Mouse (Mus musculus) lung, postnatal 36 days (tissue): ENCODE results near the gene Cped1.

ENCODE experiments used
- DNase-seq: peaks from one replicate; pipeline ENCODE4 v3.0.0; 2022; ENCODE audit warnings: mixed read lengths

Cped1 gene

DNA sequence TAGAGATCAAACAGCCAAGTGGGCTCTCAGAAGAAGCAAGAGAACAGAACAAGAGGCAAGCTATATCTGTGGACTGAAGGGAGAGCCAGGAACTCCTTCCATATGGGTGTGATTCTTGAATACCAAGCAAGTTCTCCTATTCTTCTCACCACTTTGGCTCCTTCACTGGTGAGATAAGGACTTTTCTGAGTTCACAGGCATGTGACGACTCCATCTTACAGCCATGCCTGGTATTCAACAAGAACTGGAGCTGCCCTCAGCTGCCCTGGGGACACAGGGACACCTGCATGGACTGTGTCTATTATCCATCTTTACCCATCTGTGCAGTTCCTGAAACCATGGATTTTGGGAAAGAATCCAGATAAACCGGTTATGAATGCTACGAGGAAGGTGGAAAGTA is 15.2 kb downstream of the Cped1 start:
- DNase-seq, result peak; percentile 50

DNA sequence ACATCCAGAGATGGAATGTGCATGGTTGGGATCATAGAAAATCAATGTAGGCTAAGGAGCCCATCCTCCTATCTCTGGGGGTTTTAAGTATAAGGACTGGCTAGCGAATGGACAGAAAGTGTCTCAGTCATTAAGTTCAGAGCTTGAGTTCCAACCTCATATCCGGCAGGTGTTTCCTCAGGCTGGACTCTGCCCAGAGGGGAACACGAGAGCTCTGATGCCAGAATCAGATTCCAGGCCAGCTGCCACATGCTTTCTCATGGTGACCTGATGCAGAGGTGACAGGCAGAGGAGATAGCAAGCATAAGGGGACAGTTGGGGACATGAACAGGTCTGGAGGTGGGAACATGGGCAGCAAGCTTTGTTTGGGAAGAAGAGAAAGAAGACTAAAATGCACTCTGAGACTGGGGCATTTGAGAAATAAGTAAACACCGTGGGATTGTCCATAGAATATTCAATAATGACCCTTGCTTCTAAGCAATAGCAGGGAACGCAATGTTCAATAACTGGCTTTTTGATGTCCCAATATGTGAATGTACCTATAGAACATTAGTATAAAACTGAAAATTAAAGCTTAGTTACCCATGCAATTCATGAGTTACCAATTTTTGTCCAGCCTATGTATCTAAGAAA is 15.7 kb downstream of the Cped1 start:
- peak; percentile 35 for DNase-seq

DNA sequence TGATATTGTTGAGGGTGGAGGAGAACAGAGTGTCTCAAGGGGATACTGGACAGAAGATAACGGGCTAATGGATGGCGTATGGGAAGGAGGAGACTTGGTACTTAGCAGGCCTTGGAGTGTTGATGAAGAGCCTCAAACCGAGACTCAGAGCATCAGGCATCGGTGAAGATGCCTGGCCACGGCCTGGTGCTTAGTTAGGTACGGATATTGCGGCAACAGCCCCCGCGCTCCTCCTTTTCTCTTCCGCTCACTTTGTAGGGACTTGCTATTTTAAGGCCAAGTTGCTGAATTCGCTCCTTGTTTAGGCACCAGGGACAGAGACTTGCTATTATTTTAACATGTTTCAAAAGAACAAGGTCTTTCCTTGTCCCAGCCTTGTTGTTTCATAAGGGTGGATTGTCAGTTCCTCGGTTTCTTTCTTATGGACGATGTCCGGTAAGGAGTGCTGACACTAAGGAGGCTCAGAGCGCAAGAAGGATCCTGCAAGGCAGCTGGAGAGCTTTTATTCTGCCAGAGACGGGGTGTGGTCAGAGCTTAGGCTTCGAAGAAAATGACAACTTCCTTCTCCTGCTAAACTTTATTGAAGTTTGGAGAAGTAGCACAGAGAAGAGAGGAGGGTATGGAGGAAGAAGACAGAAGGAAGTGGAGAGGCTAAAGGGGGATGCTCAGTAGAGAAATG is 16.9 kb downstream of the Cped1 start:
- DNase-seq, result peak; percentile 36

DNA sequence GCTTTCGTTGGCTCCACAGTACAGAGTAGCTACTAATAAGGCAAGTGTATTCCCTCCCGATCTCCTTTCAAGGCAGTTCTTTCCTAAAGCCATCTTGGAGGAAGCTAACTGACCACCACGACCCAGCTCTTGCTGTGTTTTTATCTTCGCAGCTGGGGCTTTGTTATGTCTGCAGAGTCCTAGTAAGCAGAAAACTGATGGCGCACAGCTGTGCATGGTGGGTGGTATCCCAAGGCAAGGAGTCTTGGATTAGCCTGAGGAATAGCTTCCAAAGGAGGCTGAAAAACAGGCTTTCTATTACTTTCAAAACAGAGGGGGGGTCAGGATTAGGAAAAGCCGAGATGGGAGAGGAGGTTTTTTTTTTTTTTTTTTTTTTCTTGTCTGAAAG is 17.5 kb downstream of the Cped1 start:
- DNase-seq, result peak; percentile 70

DNA sequence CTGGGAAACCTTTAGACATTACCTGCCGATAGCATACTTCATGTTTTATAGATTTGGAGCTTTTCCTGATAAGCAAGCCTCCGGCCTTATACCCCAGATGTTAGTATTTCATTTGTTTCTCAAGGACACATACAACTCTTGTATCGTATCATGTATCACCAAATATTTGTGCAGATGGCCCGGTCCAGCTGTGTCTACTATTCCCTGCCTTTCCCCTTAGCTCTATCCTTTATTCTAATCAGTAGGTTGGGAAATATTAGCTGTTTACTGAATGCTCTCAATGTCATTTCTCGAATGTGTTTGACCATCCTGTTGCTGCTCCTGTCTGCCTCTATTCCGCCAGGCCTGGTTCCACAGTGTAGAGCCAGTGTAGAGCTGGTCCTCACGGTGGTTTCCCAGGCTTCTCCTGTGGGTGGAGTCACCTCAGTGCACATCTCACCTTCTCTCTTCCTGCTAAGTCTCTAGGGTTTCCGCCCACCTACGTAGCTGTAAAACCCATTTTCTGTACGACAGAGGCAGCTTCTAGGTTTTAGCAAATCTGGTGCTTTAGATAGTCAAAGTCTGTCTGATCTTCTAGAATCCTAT is 18.3 kb downstream of the Cped1 start:
- DNase-seq, result no peak

DNA sequence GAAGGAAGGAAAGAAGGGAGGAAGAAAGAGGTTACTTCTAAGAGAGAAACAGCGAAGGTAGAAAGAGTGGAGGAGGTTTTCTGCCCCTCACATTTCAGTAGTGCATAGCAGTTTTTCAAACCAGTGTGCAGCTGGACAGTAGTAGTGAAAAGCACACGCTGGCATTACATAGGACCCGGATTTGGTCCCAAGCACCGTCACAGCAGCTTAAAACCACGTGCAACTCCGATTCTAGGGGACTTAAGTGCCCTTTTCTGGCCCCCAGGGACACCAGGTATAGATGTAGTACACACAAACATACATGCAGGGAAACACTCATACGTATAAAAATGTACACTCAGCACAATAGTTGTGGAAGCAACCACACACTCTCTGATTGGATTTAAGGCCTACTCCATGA is 22.6 kb downstream of the Cped1 start:
- no peak for DNase-seq

DNA sequence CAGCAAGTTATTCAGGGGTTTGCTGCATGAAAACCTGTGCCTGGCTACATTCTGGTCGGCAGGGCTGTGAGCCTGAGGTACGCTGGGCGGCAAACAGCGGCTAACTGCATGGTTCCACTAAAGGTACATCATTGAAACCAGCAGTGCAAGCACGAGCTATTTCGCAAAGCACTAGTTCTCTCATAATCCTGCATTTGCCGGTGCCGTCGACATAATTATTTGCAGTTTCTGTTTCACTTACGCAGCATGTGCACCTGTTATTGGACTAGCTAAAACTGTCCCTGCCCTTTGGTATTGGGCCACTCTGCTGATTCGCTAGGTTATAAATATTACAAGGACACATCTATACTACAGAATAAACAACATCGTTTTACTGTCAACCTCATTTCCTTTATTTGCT is 24.5 kb downstream of the Cped1 start:
- DNase-seq, result peak; percentile 46

DNA sequence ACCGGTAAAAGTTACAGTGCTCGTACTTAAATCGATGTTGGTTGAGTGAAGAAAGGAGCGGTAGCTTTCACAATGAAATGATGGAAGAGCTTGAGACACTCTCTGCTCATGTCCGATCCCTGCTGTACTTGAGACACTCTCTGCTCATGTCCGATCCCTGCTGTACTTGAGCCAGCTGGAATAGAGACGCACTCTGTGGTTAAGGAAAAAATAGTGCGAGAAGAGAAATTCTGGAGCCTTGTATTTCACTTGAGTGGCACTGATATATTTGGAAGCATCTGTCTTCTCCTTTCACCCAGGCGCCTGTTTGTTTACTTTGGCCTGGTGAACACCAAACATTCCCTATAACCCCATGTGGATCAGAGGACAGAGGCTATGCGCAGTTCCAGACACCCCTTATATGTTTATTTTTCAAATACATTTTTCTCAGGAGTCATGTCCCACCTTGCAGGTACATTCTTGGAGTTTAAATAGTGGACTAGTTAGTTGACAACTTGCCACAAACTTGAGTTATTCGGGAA is 25.1 kb downstream of the Cped1 start:
- peak; percentile 52 for DNase-seq

DNA sequence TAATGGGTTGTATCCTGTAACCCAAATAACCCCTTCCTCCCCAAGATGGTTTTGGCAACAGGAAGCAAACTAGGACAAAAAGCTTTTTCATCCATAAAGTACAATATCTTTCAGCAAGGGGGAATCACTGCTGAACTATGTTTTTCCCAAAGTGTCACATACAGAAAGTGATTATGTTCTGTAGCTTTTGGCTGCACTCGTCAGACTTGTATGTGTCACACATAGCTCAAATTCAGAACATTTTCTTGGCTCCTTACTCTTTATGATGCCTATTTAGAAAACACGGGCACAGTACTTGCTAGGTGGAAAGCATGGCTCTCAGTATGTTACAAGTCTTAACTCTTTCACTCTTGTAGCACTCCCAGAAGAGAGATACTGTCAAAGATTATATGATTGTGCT is 25.8 kb downstream of the Cped1 start:
- no peak for DNase-seq

DNA sequence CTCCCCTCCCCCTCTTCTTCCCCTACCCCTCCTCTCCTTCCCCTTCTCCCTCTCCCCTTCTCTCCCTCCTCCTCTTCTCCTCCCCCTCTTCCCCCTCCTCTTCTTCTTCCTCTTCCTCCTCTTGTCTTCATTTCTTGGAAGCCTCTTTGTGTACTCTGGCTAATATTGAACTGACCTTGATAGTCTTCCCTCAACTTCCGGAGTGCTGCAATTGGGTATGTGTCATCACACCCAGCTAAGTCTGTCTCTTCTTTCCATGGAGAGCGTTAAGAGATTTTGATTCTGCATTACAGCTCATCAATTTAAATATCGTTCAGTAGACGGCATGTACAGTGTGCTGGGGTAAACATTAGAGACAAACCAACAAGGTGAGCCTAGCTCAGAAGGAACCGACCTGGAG is 26.4 kb downstream of the Cped1 start:
- no peak for DNase-seq

DNA sequence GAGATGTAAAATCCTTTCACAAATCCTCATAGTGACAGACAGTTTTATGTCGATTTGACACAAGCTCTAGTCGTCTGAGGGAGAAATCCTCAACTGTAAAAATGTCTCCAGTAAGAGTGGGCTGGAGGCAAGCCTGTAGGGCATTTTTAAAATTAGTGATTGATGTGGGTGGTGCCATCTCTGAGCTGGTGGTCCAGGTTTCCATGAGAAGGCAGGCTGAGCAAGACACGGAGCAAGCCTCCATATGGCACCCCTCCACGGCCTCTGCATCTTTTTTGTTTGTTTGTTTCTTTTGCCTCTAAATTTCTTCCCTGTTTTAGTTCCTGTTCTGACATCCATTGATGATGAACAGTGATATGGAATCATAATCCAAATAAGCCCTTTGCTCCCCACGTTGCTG is 26.8 kb downstream of the Cped1 start:
- DNase-seq, result no peak

DNA sequence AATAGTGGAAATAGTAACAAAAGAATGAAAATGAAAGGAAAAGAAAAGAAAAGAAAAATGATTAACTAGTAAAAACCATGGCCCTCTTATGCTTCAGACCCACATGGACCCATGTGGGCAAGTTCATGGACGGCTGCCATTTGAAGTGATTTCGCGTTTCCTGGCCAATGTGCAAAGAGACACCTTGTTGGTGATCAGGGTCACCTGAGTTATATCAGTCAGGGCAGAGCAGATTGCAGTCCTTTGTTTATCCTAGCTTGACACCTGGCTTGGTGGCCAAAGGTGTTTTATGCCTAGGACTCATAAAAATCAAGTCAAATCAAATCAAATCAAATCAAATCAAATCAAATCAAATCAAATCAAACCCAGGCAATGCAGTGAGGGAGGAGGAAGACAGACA is 27.7 kb downstream of the Cped1 start:
- no peak for DNase-seq

DNA sequence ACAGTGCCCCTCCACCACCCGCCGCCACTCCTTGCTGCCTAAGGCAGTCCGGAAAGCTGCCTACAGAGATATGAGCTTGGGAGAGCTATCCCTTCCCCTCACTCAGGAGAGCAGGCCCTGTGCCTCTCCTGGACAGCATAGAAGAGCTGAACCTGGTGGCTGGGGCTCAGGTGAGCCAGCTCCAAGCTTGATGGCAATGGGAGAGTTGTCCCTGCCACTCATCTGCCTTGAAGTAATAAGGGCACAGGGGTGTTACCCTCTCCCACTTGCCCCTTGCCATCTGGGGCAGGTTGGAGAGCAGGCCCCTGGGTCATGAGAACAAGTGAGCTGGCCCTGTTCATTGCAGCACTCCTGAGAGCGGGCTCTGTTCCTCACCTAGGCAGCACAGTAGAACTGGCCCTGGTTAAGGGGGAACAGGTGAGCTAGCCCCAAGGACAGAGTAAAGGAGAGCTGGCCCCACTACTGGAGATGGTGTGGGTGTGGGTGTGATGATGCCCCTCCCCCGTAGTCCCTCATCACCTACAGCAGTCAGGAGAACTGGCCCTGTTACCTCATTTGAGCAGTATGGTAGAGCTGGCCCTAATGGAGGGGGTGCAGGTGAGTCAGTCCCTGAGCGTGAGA is 28.7 kb downstream of the Cped1 start:
- DNase-seq, result no peak

DNA sequence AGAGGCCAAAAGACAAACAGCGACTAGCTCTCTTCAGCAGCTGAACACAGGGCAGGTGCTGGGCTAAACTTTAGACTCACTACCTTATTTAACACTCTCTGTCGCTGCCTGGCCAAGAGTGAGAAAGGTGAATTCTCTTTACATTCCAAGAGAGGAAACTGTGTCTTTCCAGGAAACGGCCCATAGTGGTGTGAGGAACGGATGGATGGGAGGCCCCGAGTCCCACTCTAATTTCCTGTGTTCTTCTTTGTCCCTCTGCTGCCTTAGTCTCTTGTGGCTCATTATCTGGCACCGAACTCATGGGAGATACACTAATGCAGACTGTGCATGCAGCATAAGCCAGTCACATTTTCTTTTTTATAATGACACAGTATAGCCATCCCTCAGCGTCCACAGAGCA is 31.9 kb downstream of the Cped1 start:
- DNase-seq, result no peak

DNA sequence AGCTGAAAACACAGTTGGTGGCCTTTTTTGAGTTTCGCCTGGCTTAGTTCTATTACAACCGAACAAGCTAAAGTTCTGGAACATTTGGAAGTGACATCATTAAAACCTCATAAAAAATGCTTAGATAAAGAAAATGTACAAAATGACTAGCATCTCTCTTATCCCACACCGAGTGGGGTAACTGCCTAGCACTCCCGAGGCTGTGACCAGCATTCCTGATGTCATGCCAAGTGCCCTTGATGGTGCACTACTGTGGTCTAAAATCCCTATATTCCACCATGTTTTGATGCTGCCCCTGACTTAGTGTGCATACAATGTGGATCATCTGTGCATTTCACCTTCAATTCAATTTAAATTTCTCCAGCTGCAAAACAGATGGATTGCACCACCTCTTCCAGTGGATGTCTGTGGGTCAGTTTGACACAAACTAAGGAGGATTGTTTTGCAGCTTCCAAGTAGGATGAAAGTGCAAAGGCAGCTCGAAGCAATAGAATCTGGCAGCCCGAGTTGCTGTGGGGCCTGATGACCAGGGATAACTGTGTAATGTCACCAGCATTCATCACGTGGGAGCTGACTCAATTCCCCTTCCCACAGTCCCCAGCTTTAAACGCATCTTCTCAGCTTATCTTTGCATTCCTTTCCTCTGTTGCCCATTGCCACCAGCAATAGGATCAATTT is 33.2 kb downstream of the Cped1 start:
- DNase-seq, result no peak

DNA sequence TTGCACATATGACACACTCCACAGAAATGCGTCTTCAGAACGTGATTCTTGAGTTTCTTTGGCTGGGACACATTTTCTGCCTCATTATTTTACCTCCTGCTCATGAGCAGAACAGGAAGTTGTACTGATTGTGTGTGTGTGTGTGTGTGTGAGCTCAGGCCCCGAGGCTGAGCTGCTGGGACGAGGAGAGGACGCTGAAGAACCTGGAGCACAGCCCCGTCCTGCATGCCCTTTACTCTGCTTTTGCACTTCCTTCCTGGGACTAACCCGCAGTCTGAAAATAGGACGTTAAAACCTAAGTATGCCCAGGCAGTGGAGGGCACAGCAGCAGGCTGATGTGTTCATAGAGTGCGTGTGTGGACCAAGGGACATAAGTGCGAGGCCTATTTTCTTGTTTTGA is 33.9 kb downstream of the Cped1 start:
- no peak for DNase-seq

DNA sequence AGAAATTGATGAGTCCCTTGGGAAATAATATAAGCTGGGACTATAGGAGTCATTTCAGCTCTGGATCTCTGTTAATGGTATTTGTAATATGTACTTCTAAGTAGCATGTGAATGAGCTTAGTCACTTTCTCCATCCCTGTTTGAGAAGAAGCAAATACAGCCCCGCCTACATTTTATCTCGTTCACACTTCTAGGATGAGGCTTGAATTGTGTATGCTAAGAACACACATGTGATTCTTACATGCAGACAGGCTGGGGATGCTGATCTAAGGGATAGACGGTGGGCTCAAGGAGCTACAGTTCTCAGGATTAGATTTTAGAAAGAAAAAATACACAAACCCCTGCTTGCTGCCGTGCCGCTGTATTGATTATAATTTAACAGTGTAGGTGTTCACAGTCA is 35.0 kb downstream of the Cped1 start:
- no peak for DNase-seq

DNA sequence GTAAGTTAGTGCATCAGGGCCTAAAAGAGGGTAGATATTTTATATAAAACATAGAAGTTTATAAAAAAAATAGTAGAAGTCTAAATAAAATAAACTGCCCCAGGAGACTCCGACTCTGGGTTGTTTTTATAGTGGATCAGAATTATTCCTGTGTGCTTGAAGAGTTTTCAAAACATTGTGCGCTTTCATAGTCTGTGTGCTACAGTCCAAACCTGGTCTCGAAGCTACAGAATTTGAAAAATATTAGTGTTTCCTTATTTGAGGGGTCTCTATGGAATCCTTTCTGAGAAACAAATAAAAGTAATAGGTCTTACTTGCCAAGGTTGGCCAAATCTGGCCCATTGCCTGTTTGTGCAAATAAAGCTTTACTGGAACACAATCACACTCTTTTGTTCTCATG is 35.6 kb downstream of the Cped1 start:
- DNase-seq, result no peak

DNA sequence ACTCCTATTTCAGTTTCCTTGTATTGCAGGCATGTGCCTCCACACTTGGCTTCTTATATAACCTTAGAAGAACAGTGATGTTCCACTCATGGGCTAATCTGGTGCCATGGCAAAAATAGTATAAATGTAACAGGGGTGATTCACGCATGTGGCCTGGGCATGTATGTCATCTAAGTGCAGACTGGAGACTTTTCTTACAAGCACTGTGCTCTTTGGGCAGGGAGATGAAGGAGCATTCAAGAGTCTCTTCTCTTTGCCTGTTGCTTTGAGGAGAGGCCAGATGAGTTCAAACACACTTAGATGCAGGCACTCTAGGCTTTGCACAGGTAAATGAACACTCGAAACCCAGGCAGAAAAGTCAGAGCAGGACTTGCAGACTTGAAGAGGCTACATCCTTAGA is 38.5 kb downstream of the Cped1 start:
- no peak for DNase-seq

DNA sequence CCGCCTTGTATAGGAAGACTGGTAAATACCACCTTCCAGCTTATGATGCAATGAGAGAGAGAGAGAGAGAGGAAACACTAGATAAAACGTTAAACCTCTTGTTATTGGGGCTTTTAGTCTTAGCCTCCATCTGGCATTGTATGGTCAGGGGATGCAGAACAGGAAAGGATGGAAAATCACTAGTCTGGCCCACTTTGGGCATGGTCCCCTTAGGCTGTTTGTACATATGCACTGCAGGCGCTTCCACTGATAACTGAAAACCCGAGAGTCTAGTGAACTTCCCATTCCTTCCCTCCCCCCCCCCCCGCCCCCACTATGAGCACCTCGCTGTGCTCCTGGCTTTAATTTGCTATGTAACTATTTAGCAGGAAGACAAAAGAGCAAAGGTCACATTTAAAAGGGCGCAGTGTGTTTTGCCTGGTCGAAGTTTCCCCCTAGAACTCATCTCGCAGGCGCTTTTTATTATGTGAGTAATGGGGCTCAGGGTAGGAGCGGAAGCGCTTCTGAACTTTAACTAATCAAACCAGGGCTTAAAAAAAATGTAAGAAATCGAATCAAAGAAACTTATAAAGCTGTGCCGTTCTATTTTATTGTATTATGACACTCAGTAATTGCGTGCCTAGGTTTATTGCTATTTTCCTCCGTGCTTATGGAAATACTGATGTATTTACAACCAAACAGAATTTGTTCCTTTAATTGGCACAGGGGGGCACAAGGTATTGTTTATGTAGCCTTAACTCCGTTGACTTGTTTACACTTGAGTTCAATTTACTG is 40.1 kb downstream of the Cped1 start:
- DNase-seq, result no peak

DNA sequence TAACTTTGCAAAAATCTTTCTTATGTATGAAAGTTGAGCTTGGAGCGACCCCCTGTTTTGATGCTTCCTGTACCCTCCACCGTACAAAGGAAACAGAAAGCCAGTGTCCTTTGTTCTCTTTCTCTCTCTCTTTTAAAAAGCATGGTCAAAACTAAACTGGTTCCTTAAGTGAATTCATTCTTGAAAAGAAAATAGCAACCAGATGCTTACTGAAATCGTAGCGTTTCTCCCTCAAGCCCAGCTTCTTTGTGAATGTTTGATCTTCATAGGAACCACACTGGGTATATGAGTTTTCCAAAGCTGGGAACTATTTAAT is 40.6 kb downstream of the Cped1 start:
- DNase-seq, result no peak

DNA sequence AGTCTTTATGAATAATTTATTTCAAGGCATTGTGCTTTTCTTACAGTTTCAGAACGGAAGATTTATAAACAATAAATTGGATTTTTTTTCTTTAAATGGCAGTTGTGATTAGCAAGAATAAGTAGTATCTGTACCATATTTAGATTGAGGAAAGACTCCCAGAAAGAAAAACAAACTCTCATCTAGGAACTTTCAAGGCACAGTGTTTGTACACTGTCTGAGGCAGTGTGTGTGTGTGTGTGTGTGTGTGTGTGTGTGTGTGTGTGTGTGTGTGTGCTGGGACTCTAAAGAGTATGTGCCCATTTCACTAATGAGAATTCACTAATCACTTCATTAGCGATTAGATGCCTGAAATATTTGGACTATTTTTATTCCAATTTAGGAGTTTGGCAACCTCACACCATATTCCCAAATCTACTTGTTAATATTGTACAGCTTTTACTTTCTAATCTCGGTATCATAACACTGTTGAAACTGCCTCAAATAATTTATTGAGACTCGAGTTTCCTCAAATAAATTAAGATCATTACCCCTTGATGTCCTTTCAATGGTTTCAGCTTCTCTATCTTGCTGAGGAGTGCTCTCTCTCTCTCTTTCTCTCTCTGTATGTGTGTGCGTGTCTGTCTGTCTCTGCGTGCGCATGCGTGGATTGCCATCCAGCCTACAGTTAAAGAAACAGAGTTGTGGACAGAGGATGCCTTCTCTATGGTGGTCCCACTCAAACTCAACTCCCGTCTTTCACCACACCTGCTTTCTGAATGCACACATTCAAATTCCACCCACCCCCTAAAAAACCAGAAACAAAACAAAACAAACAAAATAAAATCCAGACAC is 41.3 kb downstream of the Cped1 start:
- no peak for DNase-seq
